Mouse (Mus musculus) embryonic fibroblast, embryonic 13.5 days (primary cell): ENCODE measurements at regions not wholly inside any gene's neighbourhood (a gene's known extent, or its start where the extent isn't known, plus 50 kb on each side); places are given as distances from the start of the nearest gene placed in this dataset.

ENCODE experiments used
- CTCF ChIP-seq: IDR thresholded peaks from 2 replicates; pipeline ENCODE4 v1.5.1; 2011; ENCODE audit warnings: mild to moderate bottlenecking, control low read depth, low read length, moderate library complexity, borderline replicate concordance; ENCODE audit not compliant: insufficient read depth
- POLR2A ChIP-seq: IDR thresholded peaks from 2 replicates; pipeline ENCODE4 v1.6.1; 2011; ENCODE audit warnings: low read depth, mild to moderate bottlenecking, control low read depth, low read length, moderate library complexity

DNA sequence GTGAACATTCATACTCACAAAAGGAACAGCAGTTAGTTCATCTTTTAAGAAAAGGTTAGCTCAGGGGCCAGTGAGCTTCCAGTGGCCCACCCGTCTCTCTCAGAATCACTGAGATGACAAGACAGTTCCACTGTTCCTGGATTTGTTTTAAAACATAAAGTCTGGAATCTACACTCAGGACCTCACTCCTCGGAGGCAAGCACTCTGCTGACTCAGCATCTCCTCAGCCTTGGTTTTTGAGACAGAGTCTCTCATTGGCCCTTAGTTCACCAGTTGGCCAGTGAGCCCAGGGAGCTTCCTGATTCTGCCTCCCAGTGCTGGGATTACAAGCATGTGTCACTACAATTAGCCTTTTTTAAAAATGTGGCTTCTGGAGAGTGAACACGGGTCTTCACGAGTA lies 88.9 kb upstream of the Pgrmc2 start:
- TF ChIP-seq CTCF: no peak
- no peak for TF ChIP-seq POLR2A
